Mouse (Mus musculus): ENCODE results near the gene Olfr705.
"Not testable (repeated sequence)": the region's sequence is repeated elsewhere in the genome, so short reads cannot be mapped to it uniquely, and the experiment has no call there.

The Olfr705 gene

DNA sequence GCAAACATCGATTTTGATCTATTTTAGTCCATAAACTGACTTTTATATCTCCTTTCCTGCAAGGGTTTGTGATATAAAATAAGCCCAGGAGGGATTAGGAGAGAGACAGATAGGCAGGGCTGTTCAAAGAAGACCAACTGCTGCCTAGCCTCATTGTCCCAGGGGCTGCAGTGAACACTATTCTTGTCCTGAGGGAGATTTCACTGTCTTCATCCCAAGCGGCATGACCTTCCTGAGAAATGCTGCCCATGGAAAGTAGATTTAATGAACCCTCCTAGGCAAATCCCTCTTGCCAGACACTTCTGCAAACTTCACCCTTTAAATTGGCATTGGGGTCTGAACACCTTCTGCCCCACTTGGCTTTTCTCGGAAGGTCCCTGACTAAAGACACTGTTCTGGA, at the start of gene Olfr705:
Gene Olfr705 (minus strand): TSS at position 101 of the 400 bp plus-strand sequence.
- no peak for DNase-seq

DNA sequence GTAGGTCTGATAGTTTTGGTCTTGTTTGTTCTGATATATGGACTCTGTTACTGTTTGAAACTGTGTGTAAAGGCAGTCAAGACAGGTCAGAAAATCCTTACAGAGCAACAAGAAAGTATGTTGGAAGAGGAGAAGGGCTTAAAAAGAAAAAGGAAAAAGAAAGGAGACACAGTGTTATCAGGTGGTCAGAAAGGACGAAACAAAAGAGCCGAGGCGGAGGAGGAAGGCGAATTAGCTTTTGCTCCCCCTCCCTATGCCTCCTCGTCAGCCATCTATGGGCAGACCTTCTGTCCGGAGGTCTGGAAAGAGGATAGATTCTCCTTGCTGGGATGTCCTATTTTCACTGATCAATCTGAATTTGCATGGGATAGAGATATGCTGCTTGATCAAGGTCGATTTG, 44.3 kb upstream of the Olfr705 start:
- DNase-seq, result peak; percentile 1

DNA sequence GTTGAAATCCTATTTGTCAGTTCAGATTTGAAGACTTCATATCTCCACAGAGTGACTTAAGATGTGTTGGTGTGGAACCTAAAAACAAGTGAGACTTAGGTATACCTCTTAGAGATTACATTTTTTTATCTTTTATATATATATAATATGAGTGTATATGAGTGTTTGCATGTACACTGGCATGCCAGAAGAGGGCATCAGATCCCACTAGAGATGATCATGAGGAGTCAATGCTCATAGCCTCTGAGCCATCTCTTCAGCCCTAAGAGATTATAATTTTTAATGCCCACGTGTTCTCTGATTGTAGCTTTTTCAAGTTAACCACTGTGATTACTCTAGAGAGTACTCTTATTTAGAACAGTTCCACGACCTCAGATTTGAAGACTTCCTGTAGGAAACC, 31.0 kb upstream of the Olfr705 start, which contains the start of gene Olfr1532-ps1:
Gene Olfr1532-ps1 (plus strand): TSS at position 326 of the 400 bp plus-strand sequence.
- no peak for DNase-seq

DNA sequence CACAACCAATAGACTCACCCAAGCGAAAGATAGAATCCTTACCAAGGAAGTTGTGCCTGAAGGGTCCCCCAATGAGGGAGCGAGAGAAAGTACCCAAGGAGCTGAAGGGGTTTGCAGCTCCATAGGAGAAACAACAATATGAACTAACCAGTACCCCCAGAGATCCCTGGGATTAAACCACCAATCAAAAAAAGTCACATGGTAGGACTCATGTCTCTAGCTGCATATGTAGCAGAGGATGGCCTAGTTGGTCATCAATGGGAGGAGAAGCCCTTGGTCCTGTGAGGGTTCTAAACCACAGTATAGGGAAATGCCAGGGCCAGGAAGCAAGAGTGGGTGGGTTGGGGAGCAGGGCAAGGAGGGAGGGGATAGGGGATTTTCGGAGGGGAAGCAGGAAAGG, 24.4 kb upstream of the Olfr705 start, which contains the start of gene Olfr707:
Gene Olfr707 (minus strand): TSS at position 101 of the 400 bp plus-strand sequence.
- DNase-seq, result not testable (repeated sequence)

DNA sequence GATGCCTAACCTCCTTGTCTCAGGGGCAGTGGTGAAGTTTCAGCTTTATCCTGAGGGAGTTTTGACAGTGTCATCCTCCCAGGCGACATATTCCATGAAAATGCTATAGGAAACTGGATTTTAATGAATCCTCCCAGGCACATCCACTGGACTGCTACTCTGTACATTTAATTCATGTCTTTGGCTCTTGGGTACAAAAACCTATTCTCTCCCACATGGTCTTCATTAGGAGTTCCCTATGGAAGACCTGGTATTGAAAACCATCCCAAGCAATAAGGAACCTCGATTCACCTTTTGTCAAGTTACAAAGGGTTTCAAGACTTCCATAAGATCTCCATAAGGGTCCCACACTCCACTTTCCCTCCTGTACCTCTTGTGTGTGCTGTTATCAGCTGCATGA, 11.4 kb upstream of the Olfr705 start, which contains the start of gene Olfr706:
Gene Olfr706 (minus strand): TSS at position 101 of the 400 bp plus-strand sequence.
- no peak for DNase-seq

DNA sequence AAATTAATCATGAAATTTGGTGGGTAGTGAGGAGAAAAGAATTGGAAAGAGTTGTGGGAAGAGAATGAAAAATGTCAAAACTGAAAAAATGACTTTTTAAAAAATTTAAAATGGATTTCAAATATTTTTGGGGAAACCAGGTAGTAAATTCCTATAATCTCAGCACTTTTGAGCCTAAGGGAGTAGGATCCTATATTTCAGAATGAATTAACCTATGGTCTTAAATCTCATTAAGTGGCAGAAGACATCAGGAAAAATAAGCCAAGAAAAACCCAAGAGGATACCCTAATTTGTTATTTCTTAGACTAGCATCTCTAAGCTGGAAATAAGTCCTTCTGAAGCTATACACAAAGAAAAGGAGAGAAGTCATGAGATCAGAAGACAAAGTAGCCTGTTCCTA, 13.8 kb downstream of the Olfr705 start, which contains the start of gene Olfr704:
Gene Olfr704 (plus strand): TSS at position 301 of the 400 bp plus-strand sequence.
- DNase-seq, result no peak

DNA sequence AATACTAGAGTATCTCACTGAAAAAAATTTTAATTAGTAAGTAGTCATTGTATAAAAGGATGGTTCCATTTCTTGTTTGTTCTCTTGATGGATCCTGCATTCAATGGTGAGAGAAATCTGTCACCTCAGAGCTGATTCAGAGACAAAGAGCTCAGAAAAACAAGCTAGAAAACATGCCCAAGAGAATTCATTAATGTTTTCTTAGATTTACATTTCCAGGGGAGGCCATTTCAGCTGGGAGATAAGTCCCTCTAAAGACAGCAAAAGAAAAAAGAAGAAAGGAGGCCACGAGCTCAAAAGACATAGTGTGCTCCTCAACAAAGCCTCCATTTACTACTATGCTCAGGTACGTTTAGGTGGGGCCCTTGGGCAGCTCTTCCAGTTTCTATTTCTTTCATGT, 33.6 kb downstream of the Olfr705 start, which contains the start of gene Olfr703:
Gene Olfr703 (plus strand): TSS at position 301 of the 400 bp plus-strand sequence.
- no peak for DNase-seq

DNA sequence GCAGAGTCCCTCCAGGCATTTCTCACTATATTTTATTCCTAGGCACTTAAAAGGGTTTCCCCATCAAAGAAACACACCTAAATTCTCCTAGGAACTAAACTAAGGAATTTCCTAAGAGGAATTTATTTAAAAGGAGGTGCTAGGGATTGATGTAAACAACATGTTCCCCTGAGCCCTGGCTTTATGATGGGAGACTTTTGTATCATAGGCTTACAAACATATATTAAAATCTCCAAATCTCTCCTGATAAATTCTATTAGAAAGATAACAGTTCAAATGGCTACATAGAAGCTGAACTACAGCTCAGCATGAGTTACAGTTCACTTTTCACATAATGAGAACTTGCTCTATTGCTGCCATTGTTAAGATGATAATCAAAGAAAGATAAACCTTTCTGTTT, 42.9 kb downstream of the Olfr705 start, which contains the start of gene Olfr702:
Gene Olfr702 (minus strand): TSS at position 101 of the 400 bp plus-strand sequence.
- no peak for DNase-seq

All from cerebellum, adult 9-10 months (tissue).